Mouse (Mus musculus) kidney, adult 2 months (tissue): ENCODE data around the gene Fam222a. TPM values are rescaled to one million over a fixed set of nuclear protein-coding genes. Genes with fewer than 3 reads are reported as not detected.

ENCODE experiments used
- DNase-seq: peaks from one replicate; pipeline ENCODE4 v3.0.0; 2021
- H3K27ac ChIP-seq: fragments of 200-500 bp; 2 replicates; pipeline ENCODE4 v1.5.1; 2012; ENCODE audit warnings: low read depth, low read length, control low read depth, inconsistent platforms; ENCODE audit not compliant: insufficient read depth
- H3K27me3 ChIP-seq: fragments of 200-500 bp; replicated peaks from 2 replicates; pipeline ENCODE4 v1.6.1; 2012; ENCODE audit warnings: mild to moderate bottlenecking, moderate library complexity, low read length, inconsistent platforms; ENCODE audit not compliant: control insufficient read depth, insufficient read depth
- H3K36me3 ChIP-seq: fragments of 200-500 bp; 2 replicates; pipeline ENCODE4 v1.6.1; 2012; ENCODE audit warnings: mild to moderate bottlenecking, moderate library complexity, low read length, inconsistent platforms; ENCODE audit not compliant: control insufficient read depth, insufficient read depth
- H3K4me1 ChIP-seq: fragments of 200-500 bp; 2 replicates; pipeline ENCODE4 v1.6.1; 2011; ENCODE audit warnings: low read length; ENCODE audit not compliant: control insufficient read depth, insufficient read depth
- H3K4me3 ChIP-seq: fragments of 200-500 bp; 2 replicates; pipeline ENCODE4 v1.5.1; 2011; ENCODE audit warnings: mild to moderate bottlenecking, low read depth, low read length, control low read depth; ENCODE audit not compliant: insufficient read depth
- CTCF ChIP-seq: fragments of 200-500 bp; conservative IDR thresholded peaks from 2 replicates; pipeline ENCODE4 v1.5.1; 2011; ENCODE audit warnings: low read depth, mild to moderate bottlenecking, control low read depth, low read length, moderate library complexity, mixed read lengths; ENCODE audit not compliant: insufficient read depth, insufficient read length
- POLR2A ChIP-seq: fragments of 200-500 bp; IDR thresholded peaks from one replicate; pipeline ENCODE4 v1.6.1; 2011; ENCODE audit warnings: low read depth, low read length, control low read depth
- whole genome bisulfite sequencing: fragments of 180-500 bp; shearing (Covaris S2); methylation state at CpG from one replicate; pipeline ENCODE4 v1.1.7; 2018; 5-methylcytosine and 5-hydroxymethylcytosine counted together
- polyA plus RNA-seq: library from polyadenylated mRNA; depleted of rRNA; stranded (reverse); fragments of >200 nt; gene quantifications from 2 replicates; pipeline ENCODE4 v1.2.3, GENCODE M21; 2012

The Fam222a gene
- polyA plus RNA-seq, 1 experiment: 4.9 TPM

DNA sequence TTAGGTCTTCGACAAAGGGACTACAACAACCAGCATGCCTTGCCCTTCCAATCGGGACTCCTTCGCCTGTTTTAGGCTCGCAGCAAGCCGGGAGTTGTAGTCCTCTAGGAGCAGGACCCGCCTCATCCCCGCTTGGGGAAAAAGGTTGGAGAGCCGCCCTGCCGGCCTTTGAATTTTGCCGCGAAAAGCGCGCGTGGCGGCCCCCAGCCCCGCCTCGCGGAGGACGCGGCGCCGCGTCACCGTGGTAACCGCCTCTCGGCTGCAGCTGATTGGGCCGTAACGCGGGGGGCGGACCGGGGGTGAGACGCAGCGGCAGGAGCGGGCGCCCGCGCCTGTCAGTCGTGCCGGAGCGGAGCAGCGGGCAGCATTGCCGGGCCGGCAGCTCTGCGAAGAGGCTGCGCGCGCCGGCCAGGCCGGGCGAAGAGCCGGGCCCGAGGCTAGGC lies 720 bp upstream of the Fam222a start:
- Histone ChIP-seq H3K36me3 (no peaks in the 10 kb centered on the region), H3K27me3 (no peaks in the 10 kb centered on the region), H3K4me1 (peaks cover 6% of the 10 kb centered on the region; the same call in 1 of the 2 replicates), H3K27ac (peak overlapping the region; percentile 20; the same call in 1 of the 2 replicates), H3K4me3 (peak overlapping the region; percentile 79)
- WGBS: under 1% methylated on average over 52 of the region's 52 CpGs
- TF ChIP-seq CTCF (no peak), POLR2A (peak; percentile 60)
- peak; percentile 97 for DNase-seq

GRCm38 (mm10) chr5:114568818-114569217 lies 1.0 kb downstream of the Fam222a start:
- Histone ChIP-seq H3K27me3 (no peaks in the 10 kb centered on the region), H3K4me3 (peak overlapping the region; percentile 79), H3K4me1 (peaks cover 13% of the 10 kb centered on the region; the same call in 1 of the 2 replicates), H3K27ac (peak overlapping the region; percentile 25; the same call in 1 of the 2 replicates), H3K36me3 (no peaks in the 10 kb centered on the region)
- no peak for DNase-seq
- TF ChIP-seq CTCF (no peak), POLR2A (no peak)
- 30% methylated on average over 5 of the region's 5 CpGs for WGBS

- H3K27me3 ChIP-seq: no peaks in the 10 kb centered on the region
These were observed 2.3 kb downstream of the Fam222a start for GRCm38 (mm10) chr5:114569918-114570670.

GRCm38 (mm10) chr5:114570791-114571450 lies 3.1 kb downstream of the Fam222a start:
- Histone ChIP-seq H3K4me3 (no peak overlapping the region), H3K4me1 (peaks cover 10% of the 10 kb centered on the region; the same call in 1 of the 2 replicates), H3K36me3 (no peaks in the 10 kb centered on the region), H3K27ac (no peak overlapping the region), H3K27me3 (no peaks in the 10 kb centered on the region)
- WGBS: 20% methylated on average over 14 of the region's 14 CpGs
- DNase-seq: no peak
- no peak for TF ChIP-seq CTCF
- TF ChIP-seq POLR2A: no peak

More at GRCm38 (mm10) chr5:114569918-114570670, 2.3 kb downstream of the Fam222a start:
- Histone ChIP-seq H3K27ac (no peak overlapping the region), H3K36me3 (no peaks in the 10 kb centered on the region), H3K4me1 (peaks cover 13% of the 10 kb centered on the region; the same call in 1 of the 2 replicates), H3K4me3 (peak overlapping the region; percentile 18; the same call in 1 of the 2 replicates)
- TF ChIP-seq CTCF: no peak
- TF ChIP-seq POLR2A: no peak
- DNase-seq: peak; percentile 53
- 24% methylated on average over 13 of the region's 16 CpGs for WGBS

DNA sequence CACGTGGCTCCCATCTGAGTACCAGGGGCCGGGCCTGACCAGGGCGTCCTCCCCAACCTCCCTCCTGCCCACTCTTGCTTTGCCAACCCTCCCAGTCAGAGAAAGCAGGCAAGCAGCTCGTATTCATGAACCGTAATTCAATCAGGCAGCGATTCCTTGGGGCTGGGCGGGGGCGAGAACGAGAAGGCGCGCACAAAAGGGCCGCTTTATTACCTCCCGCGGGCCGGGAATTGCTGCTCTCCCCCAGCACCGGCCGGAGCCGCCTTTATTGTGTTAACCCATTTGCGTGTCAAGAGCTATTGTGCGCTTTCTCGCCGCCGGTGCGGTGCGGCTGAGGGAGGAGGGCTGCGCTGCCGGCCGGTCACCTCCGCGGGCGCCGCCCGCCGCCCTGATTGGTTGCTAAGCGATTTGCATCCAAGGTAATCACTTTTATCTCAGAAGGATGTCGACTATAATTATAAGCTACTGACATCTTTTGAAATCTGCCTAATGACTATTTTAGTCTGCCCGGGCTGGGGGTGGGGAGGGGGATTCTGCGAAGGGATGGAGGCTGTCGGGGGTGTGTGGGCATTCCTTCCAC lies 3.7 kb downstream of the Fam222a start:
- H3K4me1 ChIP-seq: peaks cover 10% of the 10 kb centered on the region; the same call in 1 of the 2 replicates
- H3K27me3 ChIP-seq: no peaks in the 10 kb centered on the region
- DNase-seq: no peak
- WGBS: 19% methylated on average over 39 of the region's 39 CpGs
- no peak overlapping the region for H3K27ac ChIP-seq
- no peaks in the 10 kb centered on the region for H3K36me3 ChIP-seq
- TF ChIP-seq POLR2A (no peak), CTCF (no peak)
- no peak overlapping the region for H3K4me3 ChIP-seq

GRCm38 (mm10) chr5:114572997-114573396 lies 5.2 kb downstream of the Fam222a start:
- TF ChIP-seq POLR2A: no peak
- TF ChIP-seq CTCF: no peak
- Histone ChIP-seq H3K36me3 (no peaks in the 10 kb centered on the region), H3K27ac (no peak overlapping the region), H3K4me1 (peaks cover 10% of the 10 kb centered on the region; the same call in 1 of the 2 replicates), H3K27me3 (no peaks in the 10 kb centered on the region), H3K4me3 (no peak overlapping the region)
- peak; percentile 43 for DNase-seq
- 26% methylated on average over 2 of the region's 2 CpGs for WGBS
